Mouse (Mus musculus): Measurements from ENCODE around the gene Ogfod1. TPM values are rescaled to one million over a fixed set of nuclear protein-coding genes. Genes with fewer than 3 reads are reported as not detected.

The Ogfod1 gene
- polyA plus RNA-seq, 1 experiment from 2014 or later: 14.6 TPM

DNA sequence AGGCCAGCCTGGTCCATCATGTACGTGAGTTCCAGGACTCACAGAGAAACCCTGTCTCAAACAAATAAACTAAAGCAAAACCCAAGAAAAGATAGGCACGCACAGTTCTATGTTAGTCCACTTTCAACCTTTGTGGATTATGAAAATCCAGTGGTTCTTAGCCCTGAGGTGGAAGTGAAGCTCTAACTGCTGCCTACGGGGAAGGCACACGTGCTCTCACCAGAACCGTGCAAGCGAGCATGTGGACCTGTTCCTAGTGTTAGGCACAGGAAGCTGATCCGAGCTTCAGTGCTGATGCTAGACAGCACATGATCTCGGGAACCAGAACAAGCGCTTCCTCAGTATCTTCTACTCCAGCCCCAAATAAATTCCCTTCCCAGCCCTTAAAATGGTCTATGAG, 55.9 kb downstream of the Ogfod1 start:
- DNase-seq (ENCODE audit: low spot score) (no peak), ATAC-seq (ENCODE audit: insufficient number of reproducible peaks, low FRiP score, low TSS enrichment, low read depth) (no peak)
- H3K27me3 ChIP-seq (ENCODE audit: control insufficient read depth, insufficient read depth, low read length): no peaks in the 10 kb centered on the region
- H3K4me1 ChIP-seq (ENCODE audit: control insufficient read depth, insufficient read depth, low read length): no peaks in the 10 kb centered on the region
- no peak overlapping the region for H3K9ac ChIP-seq (ENCODE audit: low read length)
- H3K36me3 ChIP-seq (ENCODE audit: control insufficient read depth, insufficient read depth, low read length): no peaks in the 10 kb centered on the region
- H3K9me3 ChIP-seq (ENCODE audit: control insufficient read depth, low read length): no peaks in the 10 kb centered on the region
- no peak overlapping the region for H3K4me3 ChIP-seq (ENCODE audit: low read depth, low read length)
- H3K27ac ChIP-seq (replicated peaks; ENCODE audit: low read depth, low read length): no peak overlapping the region
- 88% methylated on average over 9 of the region's 9 CpGs for WGBS
- no peak overlapping the region for H3K4me2 ChIP-seq (ENCODE audit: low read depth, severe bottlenecking)

DNA sequence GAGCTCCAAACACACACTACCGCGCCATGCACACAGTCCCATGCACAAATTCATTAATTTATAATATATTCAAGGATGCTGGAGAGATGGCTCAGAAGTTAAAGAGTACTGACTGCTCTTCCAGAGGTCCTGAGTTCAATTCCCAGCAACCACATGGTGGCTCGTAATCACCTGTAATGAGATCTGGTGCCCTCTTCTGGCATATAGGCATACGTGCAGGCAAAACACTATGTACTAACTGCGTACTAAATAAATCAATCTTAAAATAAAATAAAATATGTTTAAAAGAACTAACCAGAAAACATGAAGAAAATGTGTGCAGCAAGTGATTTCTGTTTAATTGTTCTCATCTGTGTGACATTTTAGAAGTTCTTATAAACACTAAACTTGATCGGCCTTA, 57.3 kb downstream of the Ogfod1 start:
- no peak for ATAC-seq (ENCODE audit: insufficient number of reproducible peaks, low FRiP score, low TSS enrichment, low read depth)
- no peak overlapping the region for H3K9ac ChIP-seq (ENCODE audit: low read length)
- H3K36me3 ChIP-seq (ENCODE audit: control insufficient read depth, insufficient read depth, low read length): no peaks in the 10 kb centered on the region
- WGBS: 82% methylated on average over 6 of the region's 6 CpGs
- H3K27me3 ChIP-seq (ENCODE audit: control insufficient read depth, insufficient read depth, low read length): no peaks in the 10 kb centered on the region
- no peak overlapping the region for H3K4me3 ChIP-seq (ENCODE audit: low read depth, low read length)
- no peaks in the 10 kb centered on the region for H3K9me3 ChIP-seq (ENCODE audit: control insufficient read depth, low read length)
- no peaks in the 10 kb centered on the region for H3K4me1 ChIP-seq (ENCODE audit: control insufficient read depth, insufficient read depth, low read length)
- H3K4me2 ChIP-seq (ENCODE audit: low read depth, severe bottlenecking): no peak overlapping the region
- no peak overlapping the region for H3K27ac ChIP-seq (replicated peaks; ENCODE audit: low read depth, low read length)
- DNase-seq (ENCODE audit: low spot score): no peak

DNA sequence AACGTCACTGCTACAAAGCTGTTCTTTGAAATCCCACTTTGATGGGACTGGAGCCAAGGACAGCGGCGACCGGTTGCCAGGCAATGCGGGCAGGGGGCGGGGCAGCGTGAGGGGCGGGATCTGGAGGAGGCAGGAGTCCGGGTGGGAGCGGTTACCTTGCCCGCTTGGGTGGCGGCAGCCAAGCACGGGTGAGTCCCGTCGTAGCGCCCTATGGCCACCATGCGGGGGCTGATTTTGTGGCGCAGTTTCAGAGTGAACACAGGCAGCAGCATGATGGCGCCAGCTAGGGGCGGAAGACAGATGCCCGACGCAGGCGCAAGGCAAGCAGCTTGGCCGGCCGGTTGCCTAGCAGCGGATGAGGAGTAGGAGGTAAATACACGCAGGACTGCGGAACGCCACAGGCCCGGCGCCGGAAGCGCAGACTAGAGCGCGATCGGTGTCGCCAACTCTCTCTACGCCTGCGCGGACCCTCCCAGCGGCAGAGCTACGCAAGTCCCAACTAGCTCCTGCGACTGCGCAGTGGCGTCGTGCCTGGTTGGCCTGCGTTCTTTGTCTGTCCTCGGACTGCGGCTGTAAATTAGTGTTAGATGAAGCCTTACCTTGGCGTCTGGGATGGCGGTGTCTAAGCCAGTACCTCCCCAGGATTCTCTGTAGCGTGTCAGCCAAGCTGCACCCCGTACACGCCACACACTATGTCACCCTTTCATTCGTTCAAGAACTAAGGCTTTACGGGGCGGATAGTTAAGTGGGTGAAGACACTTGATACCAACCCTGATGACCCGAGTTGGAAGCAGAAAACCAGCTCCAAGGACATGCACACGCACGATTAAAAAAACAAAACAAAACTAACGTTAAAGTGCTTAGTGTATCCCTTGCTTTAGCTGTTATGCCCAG, 61.3 kb downstream of the Ogfod1 start, which contains the start of gene Bbs2:
Gene Bbs2 (minus strand): TSS at position 848 of the 894 bp plus-strand sequence.
- peak within 1 kb of the TSS; percentile 58 for H3K4me2 ChIP-seq (ENCODE audit: low read depth, severe bottlenecking)
- 2% methylated on average over 60 of the region's 61 CpGs for WGBS

DNA sequence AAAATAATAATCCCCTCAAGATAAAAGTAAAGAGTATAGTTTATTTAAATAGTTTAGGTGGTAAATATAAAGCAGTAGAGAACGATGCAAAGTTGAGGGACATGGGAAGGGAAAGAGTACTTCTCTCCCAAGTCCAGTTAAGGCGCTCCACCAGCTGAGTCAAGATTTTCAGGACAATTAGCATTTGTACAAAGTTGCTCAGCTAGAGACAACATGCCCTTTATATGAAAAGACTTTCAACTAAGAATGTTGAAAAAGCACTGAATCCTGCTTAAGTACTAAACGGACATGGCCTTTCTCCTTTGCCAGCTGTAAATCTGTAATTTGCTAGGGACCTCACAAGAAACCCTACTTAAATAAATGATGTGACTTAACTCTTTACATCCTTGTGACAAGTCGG, 62.0 kb downstream of the Ogfod1 start:
- Histone ChIP-seq H3K27ac (replicated peaks; ENCODE audit: low read depth, low read length) (peak overlapping the region; percentile 91; the same call in 1 of the 2 replicates), H3K27me3 (ENCODE audit: control insufficient read depth, insufficient read depth, low read length) (no peaks in the 10 kb centered on the region), H3K36me3 (ENCODE audit: control insufficient read depth, insufficient read depth, low read length) (no peaks in the 10 kb centered on the region), H3K4me2 (ENCODE audit: low read depth, severe bottlenecking) (peak overlapping the region; percentile 58; the same call in 1 of the 2 replicates), H3K4me1 (ENCODE audit: control insufficient read depth, insufficient read depth, low read length) (no peaks in the 10 kb centered on the region), H3K4me3 (ENCODE audit: low read depth, low read length) (peak overlapping the region; percentile 60; the same call in 1 of the 2 replicates), H3K9me3 (ENCODE audit: control insufficient read depth, low read length) (no peaks in the 10 kb centered on the region), H3K9ac (ENCODE audit: low read length) (peak overlapping the region; percentile 72)
- DNase-seq (ENCODE audit: low spot score) (peak; percentile 23), ATAC-seq (ENCODE audit: insufficient number of reproducible peaks, low FRiP score, low TSS enrichment, low read depth) (no peak)
- WGBS: 56% methylated on average over 4 of the region's 4 CpGs

More for the DNA sequence above, 61.3 kb downstream of the Ogfod1 start, which contains the start of gene Bbs2:
- H3K9me3 ChIP-seq (ENCODE audit: control insufficient read depth, low read length): no peaks in the 10 kb centered on the region
- H3K4me3 ChIP-seq (ENCODE audit: low read depth, low read length): peak within 1 kb of the TSS; percentile 60
- H3K4me1 ChIP-seq (ENCODE audit: control insufficient read depth, insufficient read depth, low read length): no peaks in the 10 kb centered on the region
- DNase-seq (ENCODE audit: low spot score) (peak; percentile 98), ATAC-seq (ENCODE audit: insufficient number of reproducible peaks, low FRiP score, low TSS enrichment, low read depth) (peak; percentile 99)
- H3K27me3 ChIP-seq (ENCODE audit: control insufficient read depth, insufficient read depth, low read length): no peaks in the 10 kb centered on the region
- peak within 1 kb of the TSS; percentile 91 for H3K27ac ChIP-seq (replicated peaks; ENCODE audit: low read depth, low read length)
- peak within 1 kb of the TSS; percentile 72 for H3K9ac ChIP-seq (ENCODE audit: low read length)
- H3K36me3 ChIP-seq (ENCODE audit: control insufficient read depth, insufficient read depth, low read length): no peaks in the 10 kb centered on the region

DNA sequence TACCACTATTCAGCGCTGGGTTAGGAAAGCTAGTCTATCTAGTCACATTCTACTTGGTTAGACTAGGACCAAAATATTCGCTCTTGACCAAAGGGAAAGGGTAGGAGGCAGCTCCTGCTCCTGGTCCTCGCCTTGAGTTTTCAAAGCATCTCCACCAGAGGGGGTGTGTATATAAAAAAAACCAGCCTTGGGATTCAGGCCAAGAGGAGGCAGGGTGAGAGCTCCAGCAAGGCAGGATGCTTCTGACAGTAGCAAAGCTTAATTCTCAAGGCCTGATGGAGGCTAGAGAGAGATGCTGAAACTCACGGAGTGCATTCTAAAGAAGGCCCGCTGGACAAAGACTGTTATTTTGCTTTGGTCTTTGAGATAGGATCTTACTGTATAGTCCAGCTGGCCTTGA, 67.1 kb downstream of the Ogfod1 start:
- no peak overlapping the region for H3K9ac ChIP-seq (ENCODE audit: low read length)
- H3K4me2 ChIP-seq (ENCODE audit: low read depth, severe bottlenecking): no peak overlapping the region
- no peaks in the 10 kb centered on the region for H3K4me1 ChIP-seq (ENCODE audit: control insufficient read depth, insufficient read depth, low read length)
- H3K9me3 ChIP-seq (ENCODE audit: control insufficient read depth, low read length): no peaks in the 10 kb centered on the region
- no peaks in the 10 kb centered on the region for H3K36me3 ChIP-seq (ENCODE audit: control insufficient read depth, insufficient read depth, low read length)
- WGBS: 60% methylated on average over 5 of the region's 5 CpGs
- DNase-seq (ENCODE audit: low spot score) (no peak), ATAC-seq (ENCODE audit: insufficient number of reproducible peaks, low FRiP score, low TSS enrichment, low read depth) (no peak)
- H3K27ac ChIP-seq (replicated peaks; ENCODE audit: low read depth, low read length): no peak overlapping the region
- no peaks in the 10 kb centered on the region for H3K27me3 ChIP-seq (ENCODE audit: control insufficient read depth, insufficient read depth, low read length)
- H3K4me3 ChIP-seq (ENCODE audit: low read depth, low read length): no peak overlapping the region

DNA sequence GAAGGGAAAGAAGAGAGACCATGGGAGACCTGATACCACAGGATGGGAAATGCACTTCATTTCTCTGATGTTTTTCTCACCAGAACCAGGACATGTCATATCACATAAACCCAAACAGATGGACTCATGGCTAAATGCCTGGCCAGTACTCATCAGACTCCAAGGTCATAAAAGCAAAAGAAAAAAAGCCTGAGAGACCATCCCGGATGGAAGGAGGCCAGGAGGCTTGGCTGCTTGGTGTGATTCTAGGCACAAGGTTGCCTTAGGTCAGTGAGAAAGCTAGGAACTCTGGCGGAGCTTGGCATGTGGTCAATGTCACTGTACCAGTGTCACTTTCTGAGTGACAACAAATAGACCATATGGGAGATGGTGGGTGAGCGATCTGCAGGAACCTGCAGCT, 70.9 kb downstream of the Ogfod1 start:
- Histone ChIP-seq H3K4me2 (ENCODE audit: low read depth, severe bottlenecking) (no peak overlapping the region), H3K27ac (replicated peaks; ENCODE audit: low read depth, low read length) (no peak overlapping the region), H3K4me3 (ENCODE audit: low read depth, low read length) (no peak overlapping the region), H3K36me3 (ENCODE audit: control insufficient read depth, insufficient read depth, low read length) (no peaks in the 10 kb centered on the region), H3K9ac (ENCODE audit: low read length) (no peak overlapping the region), H3K4me1 (ENCODE audit: control insufficient read depth, insufficient read depth, low read length) (no peaks in the 10 kb centered on the region), H3K9me3 (ENCODE audit: control insufficient read depth, low read length) (no peaks in the 10 kb centered on the region), H3K27me3 (ENCODE audit: control insufficient read depth, insufficient read depth, low read length) (no peaks in the 10 kb centered on the region)
- 66% methylated on average over 3 of the region's 3 CpGs for WGBS
- ATAC-seq (ENCODE audit: insufficient number of reproducible peaks, low FRiP score, low TSS enrichment, low read depth) (no peak), DNase-seq (ENCODE audit: low spot score) (no peak)

DNA sequence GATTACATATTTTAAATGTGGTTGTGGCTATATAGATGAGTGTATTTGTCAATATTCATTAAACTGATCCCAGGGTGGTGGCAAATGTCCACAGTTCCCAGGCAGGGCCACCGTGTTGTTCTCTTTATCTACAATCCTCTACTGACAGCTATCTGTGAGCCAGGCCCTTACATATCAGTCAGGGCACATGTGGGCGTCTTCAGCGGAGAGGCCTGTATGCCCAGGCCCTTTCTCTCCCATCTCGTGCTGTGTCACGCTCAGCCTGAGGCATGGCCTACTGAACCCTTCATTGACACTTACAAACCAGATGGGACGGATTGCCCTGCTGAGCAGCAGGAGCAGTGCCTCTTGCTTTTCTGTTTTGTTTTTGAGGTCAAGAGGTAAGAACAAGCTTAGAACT, 72.4 kb downstream of the Ogfod1 start:
- ATAC-seq (ENCODE audit: insufficient number of reproducible peaks, low FRiP score, low TSS enrichment, low read depth): no peak
- 72% methylated on average over 6 of the region's 6 CpGs for WGBS
- no peaks in the 10 kb centered on the region for H3K36me3 ChIP-seq (ENCODE audit: control insufficient read depth, insufficient read depth, low read length)

DNA sequence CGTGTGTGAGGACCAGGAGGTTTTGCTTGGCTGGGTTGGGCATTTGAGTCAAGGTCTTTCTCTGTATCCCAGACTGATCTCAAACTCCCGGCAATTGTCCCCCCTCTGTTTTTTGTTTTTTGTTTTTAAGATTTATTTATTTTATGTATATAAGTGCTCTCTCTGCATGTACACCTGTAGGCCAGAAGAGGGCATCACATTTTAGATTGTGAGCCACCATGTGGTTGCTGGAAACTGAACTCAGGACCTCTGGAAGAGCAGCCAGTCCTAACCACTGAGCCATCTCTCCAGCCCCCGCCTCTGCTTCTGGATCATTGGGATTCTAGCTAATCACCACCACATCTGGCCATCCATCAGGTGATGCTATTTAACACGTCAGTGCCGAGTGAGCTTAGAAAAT, 72.8 kb downstream of the Ogfod1 start:
- Histone ChIP-seq H3K9ac (ENCODE audit: low read length) (no peak overlapping the region), H3K36me3 (ENCODE audit: control insufficient read depth, insufficient read depth, low read length) (no peaks in the 10 kb centered on the region), H3K27ac (replicated peaks; ENCODE audit: low read depth, low read length) (no peak overlapping the region), H3K4me3 (ENCODE audit: low read depth, low read length) (no peak overlapping the region), H3K9me3 (ENCODE audit: control insufficient read depth, low read length) (no peaks in the 10 kb centered on the region), H3K4me1 (ENCODE audit: control insufficient read depth, insufficient read depth, low read length) (no peaks in the 10 kb centered on the region), H3K27me3 (ENCODE audit: control insufficient read depth, insufficient read depth, low read length) (no peaks in the 10 kb centered on the region), H3K4me2 (ENCODE audit: low read depth, severe bottlenecking) (no peak overlapping the region)
- 70% methylated on average over 5 of the region's 5 CpGs for WGBS
- ATAC-seq (ENCODE audit: insufficient number of reproducible peaks, low FRiP score, low TSS enrichment, low read depth) (no peak), DNase-seq (ENCODE audit: low spot score) (no peak)

More for the DNA sequence above, 72.4 kb downstream of the Ogfod1 start:
- Histone ChIP-seq H3K27me3 (ENCODE audit: control insufficient read depth, insufficient read depth, low read length) (no peaks in the 10 kb centered on the region), H3K4me2 (ENCODE audit: low read depth, severe bottlenecking) (no peak overlapping the region), H3K4me3 (ENCODE audit: low read depth, low read length) (no peak overlapping the region), H3K27ac (replicated peaks; ENCODE audit: low read depth, low read length) (no peak overlapping the region), H3K4me1 (ENCODE audit: control insufficient read depth, insufficient read depth, low read length) (no peaks in the 10 kb centered on the region), H3K9me3 (ENCODE audit: control insufficient read depth, low read length) (no peaks in the 10 kb centered on the region), H3K9ac (ENCODE audit: low read length) (no peak overlapping the region)
- DNase-seq (ENCODE audit: low spot score): no peak
